Mouse (Mus musculus): ENCODE results near the gene Gm20489.

The Gm20489 gene

DNA sequence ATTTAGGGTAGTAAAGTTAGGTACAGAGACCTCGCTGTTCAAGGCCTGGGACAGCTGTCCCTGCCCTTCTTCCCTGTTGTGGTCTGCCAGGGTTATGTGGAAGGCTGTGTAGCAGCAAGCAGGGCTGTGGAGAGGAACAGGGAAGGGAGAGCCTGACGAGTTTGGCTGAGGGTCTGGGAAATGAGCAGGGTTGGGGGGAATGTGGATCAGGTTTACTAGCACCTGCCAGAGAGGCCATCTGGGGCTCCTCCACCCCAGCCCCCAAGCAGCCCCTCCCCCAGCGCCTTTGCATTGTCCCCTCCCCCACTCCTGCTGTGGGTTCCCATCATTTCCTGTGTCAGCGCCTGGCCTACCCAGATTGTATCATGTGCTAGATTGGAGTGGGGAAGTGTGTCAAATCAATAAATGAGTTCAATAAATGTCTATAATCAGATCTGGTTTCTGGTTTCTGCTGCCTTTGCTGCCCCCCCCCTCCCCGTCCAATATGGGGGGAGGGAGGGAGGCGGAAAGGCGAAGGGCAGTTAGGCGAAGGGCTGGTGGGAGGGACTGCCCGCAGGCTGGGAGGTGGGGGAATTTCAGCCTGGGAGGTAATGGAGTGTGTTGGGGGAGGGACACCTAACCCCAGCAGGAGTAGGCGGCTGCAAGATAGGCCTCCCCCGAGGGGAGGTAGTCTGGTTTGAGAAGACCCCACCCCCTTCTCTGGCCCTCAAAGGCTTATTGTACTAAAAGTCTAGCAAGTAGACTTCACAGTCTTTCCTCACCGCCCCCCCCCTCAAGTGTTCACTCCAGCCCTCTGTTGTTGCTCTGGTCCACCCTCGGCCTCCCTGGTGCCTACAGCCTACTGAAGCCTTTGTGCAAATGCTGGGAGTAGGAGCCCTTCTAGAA, 8.1 kb downstream of the Gm20489 start:
- no peak for DNase-seq (ENCODE audit: low spot score in 2 of 2)

DNA sequence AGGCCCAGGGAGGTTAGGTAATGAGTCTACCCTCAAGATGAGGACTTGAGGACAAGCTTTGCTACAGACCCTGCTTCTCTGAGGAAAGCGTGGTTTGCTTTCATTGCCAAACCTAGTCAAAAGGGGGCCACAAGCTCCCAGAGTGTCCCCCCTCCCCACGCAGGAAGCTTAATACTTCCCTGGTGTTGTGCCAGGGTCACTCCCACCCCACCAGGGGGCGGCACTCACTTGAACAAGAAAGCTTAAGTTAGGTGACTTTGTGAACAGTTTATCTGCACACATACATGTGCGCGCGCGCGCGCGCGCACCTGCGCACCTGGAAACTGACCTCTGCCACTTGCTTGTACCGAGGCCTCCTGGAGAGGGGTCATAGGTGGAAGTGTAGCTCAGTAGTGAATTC, 12.2 kb downstream of the Gm20489 start:
- DNase-seq (ENCODE audit: low spot score in 2 of 2) = no peak

DNA sequence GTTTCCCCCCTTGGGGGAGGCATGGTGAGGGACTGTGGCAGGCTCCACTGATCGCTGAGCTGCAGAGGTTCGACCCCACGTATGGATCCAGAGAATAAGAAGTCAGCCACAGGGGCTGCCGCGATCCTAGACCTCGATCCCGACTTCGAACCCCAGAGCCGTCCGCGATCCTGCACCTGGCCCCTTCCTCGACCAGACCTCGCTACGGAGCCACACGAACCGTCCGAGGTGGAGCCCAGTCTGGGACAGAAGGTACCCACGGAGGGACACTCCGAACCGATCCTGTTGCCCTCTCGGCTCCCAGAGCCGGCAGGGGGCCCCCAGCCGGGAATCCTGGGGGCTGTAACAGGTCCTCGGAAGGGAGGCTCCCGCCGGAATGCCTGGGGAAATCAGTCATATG, 14.1 kb downstream of the Gm20489 start:
- DNase-seq (ENCODE audit: low spot score in 2 of 2) = no peak

DNA sequence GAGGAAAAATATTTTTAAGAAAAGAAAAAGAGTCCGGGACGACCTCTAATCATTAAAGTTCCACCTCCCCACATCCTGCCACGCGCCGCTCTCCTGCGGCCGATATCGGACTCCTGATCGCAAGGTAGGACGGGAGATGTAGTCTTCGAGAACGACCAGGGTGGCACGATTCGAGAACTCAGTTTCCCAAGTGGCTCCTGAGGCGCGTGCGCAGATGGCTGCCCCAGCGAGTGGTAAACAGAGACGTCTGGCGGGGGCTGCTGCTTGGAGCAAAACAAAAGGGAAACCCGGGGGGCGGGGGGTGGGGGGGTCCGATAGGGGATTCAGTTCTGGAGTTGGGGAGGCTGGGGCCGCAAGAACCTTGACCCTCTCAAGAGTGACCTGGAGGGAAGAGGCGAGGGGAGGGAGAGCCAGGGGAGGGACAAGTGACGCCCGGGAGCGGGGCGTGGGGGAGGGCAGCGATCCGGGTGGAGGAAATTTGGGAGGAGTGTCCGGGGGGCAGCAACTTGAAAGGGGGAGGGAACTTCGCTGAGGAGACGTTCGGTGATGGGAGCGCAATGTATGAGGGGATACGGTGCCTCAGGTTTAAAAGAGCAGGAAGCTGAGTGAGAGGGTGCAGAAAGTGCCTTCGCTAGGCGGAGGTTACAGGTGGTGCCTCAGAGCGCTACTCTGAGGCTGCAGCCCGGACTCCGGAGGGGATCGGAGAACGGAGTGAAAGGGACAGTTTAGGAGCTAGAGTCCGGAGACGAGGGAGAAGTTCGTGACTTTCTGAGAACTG, 14.7 kb downstream of the Gm20489 start, which contains the start of gene Foxo4:
Foxo4 (plus strand) TSS at position 577 of the 778 bp plus-strand sequence.
- DNase-seq (ENCODE audit: low spot score in 2 of 2) = peak; percentile 84 to 85

DNA sequence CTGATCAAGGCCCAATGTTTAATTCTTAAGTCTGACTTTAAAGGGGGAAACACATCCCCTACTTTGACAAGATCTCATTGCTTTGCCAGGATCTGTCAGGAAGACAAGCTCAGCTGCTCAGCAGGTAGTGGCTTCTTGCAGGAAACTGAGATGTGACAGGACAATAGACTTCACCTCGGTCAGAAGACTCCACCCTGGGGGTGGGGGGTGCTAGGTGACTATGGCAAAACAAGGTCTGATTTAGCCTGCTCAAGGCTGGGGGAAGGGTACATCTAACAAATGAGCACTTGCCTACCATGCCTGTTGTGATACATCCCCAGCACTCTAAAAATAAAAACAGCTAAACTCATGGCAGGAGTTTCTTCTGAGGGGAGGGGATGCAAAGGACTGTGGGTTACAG, 23.8 kb downstream of the Gm20489 start:
- DNase-seq (ENCODE audit: low spot score in 2 of 2) = no peak

- DNase-seq (ENCODE audit: low spot score in 2 of 2) = no peak
Observed at GRCm38 (mm10) chrX:101222796-101223162, 46.0 kb downstream of the Gm20489 start.

DNA sequence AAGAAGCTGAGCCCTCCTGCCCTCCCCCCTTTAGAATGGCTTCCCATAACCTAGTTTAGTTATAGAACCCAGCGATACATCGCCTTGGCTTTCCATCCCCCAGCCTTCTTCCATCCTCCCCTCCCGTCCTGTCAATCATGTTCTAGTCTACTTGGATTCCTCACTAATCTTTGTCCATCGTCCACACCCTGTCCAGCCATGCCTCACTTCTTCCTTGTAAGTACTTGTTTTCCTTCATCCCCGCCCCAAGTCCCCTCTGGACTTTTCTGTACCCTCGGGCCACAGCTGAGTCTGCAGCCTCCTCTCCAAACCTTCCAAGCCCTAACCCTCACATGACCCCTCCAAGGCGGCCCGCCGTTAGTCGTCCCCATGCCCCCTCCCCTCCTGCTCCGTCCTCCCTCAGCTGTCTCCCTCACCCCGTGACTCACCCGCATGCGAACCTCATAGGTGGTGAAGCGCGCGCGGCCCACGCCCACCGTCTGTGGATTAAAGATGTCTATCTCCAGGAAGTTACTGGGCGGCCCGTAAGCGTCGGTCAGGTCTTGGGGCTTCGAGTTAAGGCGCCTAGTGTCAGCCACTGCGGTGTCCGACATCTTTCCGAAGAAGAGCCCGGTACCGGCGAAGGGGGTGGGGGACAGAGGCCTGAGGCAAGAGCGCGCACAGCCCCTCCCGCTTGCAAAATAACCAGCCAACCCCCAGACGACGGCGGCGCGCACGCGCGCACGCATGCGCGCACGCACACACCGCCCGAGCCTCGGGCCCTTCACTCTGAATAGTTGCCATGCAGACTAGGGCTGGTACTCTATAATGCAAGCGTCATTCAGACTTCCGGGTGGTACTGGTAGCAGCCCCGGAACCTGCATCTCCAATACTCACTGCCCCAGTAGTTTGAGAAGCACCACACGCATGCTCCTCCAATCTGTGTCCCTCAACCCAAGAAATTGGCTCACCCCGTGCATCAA, 46.7 kb downstream of the Gm20489 start, which contains the start of gene Snx12:
Snx12 (minus strand) TSS at position 730 of the 962 bp plus-strand sequence.
- DNase-seq (ENCODE audit: low spot score in 2 of 2) = peak; percentile 83 to 86

All from right cerebral cortex, postnatal 36 days (tissue).